Mouse (Mus musculus) stomach, adult 2 months (tissue): ENCODE measurements around the gene Tmco3. TPM values are rescaled to one million over a fixed set of nuclear protein-coding genes. Genes with fewer than 3 reads are reported as not detected.

ENCODE experiments used
- polyA plus RNA-seq: library from polyadenylated mRNA; depleted of rRNA; stranded (reverse); fragments of >200 nt; gene quantifications from 2 replicates; pipeline ENCODE4 v1.2.3, GENCODE M21; 2012; rRNA removed

Tmco3 gene
- polyA plus RNA-seq: 27.8 and 32.6 TPM in 2 replicates

GRCm38 (mm10) chr8:13287692-13288623, at the start of gene Tmco3, which contains the start of gene Dcun1d2:
Tmco3 (plus strand) TSS chr8:13288190.
Dcun1d2 (minus strand) TSS chr8:13288131.

DNA sequence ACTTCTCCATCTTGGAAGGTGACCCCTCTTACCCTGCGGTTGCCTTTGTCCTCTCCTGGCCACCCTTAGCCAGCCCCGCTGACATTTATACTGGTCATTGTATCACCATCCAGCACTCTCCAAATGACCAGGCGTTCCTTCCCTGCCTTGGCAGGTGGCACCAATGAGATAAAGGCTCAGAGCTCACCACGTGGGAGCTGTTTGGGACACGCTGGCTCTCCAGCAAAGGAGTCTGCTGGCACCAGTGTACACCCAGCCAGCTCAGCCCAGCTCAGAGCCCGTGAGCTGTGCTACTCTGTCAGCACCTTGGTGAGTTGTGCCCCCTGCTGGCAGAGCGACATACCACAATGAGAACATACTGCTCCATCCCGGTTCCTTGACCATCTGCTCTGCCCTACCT, 34.0 kb upstream of the Tmco3 start, which contains the start of gene Adprhl1:
Gene Adprhl1, minus strand, starts transcription at position 144 of the 400 bp plus-strand sequence.

DNA sequence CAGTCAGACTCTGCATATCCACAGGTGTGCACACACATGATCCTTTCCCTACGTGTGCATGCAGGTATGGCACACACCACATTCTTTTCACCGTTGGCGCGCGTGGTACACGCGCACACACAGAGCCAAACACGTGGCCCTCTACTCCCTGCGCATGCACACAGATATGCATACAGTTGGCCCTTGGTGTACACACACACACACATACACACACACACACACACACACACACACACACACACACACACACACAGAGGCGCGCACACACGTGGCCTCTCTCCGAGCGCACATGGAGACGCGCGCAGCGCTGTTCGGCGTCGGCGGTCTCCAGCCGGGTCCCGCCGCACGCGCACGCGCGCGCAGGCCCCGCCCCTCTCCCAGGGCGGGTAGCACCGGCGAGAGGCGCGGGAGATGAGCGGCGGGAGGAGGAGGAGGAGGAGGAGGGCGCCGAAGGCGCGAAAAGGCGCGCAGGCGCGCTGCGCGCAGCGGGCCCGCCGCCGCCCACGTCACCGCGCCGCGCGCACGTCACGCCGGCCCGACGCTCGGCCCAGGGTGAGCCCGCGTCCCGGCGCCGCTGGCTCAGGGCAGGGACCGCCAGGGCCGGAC, 50.4 kb downstream of the Tmco3 start, which contains the start of gene Tfdp1:
Gene Tfdp1, plus strand, starts transcription at position 497 of the 606 bp plus-strand sequence.

Other genes with a start within 250 kb of the Tmco3 start
- gene Proz, start 227.3 kb upstream of the Tmco3 start, polyA plus RNA-seq: 3.0 and 4.2 TPM in 2 replicates
- gene Pcid2, start 182.7 kb upstream of the Tmco3 start, polyA plus RNA-seq: 9.2 and 9.7 TPM in 2 replicates
- 23.8 and 27.4 TPM in 2 replicates for gene Cul4a, start 182.6 kb upstream of the Tmco3 start, polyA plus RNA-seq
- 148 and 156 TPM in 2 replicates for gene Lamp1, start 129.0 kb upstream of the Tmco3 start, polyA plus RNA-seq
- 11.9 and 12.2 TPM in 2 replicates for gene Grtp1, start 87.6 kb upstream of the Tmco3 start, polyA plus RNA-seq
- gene Adprhl1, start 34.0 kb upstream of the Tmco3 start, polyA plus RNA-seq: 0.37 and 0.47 TPM in 2 replicates
- 8.1 and 8.3 TPM in 2 replicates for gene Dcun1d2, start 59 bp upstream of the Tmco3 start, polyA plus RNA-seq
- gene Tfdp1, start 50.6 kb downstream of the Tmco3 start, polyA plus RNA-seq: 8.0 and 11.2 TPM in 2 replicates
- gene Atp4b, start 108.6 kb downstream of the Tmco3 start, polyA plus RNA-seq: 1,406 and 2,359 TPM in 2 replicates
- gene Grk1, start 116.9 kb downstream of the Tmco3 start, polyA plus RNA-seq: 0.03 TPM in 1 of 2 replicates, not detected in the other
- gene Tmem255b, start 147.0 kb downstream of the Tmco3 start, polyA plus RNA-seq: 8.4 and 9.7 TPM in 2 replicates
- gene Gas6, start 206.3 kb downstream of the Tmco3 start, polyA plus RNA-seq: 137 and 204 TPM in 2 replicates